Mouse (Mus musculus) embryonic fibroblast, embryonic 13.5 days (primary cell): Measurements from ENCODE around the gene Tcea2. TPM values are rescaled to one million over a fixed set of nuclear protein-coding genes. Genes with fewer than 3 reads are reported as not detected.

Source experiments
- H3K27ac ChIP-seq: 2 replicates; pipeline ENCODE4 v1.5.1; 2012; ENCODE audit warnings: low read length, control low read depth, inconsistent platforms; ENCODE audit not compliant: insufficient read depth
- H3K4me1 ChIP-seq: 2 replicates; pipeline ENCODE4 v1.6.1; 2011; ENCODE audit warnings: low read length; ENCODE audit not compliant: control insufficient read depth, insufficient read depth
- H3K4me3 ChIP-seq: 2 replicates; pipeline ENCODE4 v1.5.1; 2011; ENCODE audit warnings: mild to moderate bottlenecking, control low read depth, low read length; ENCODE audit not compliant: insufficient read depth
- CTCF ChIP-seq: IDR thresholded peaks from 2 replicates; pipeline ENCODE4 v1.5.1; 2011; ENCODE audit warnings: mild to moderate bottlenecking, control low read depth, low read length, moderate library complexity, borderline replicate concordance; ENCODE audit not compliant: insufficient read depth
- POLR2A ChIP-seq: IDR thresholded peaks from 2 replicates; pipeline ENCODE4 v1.6.1; 2011; ENCODE audit warnings: low read depth, mild to moderate bottlenecking, control low read depth, low read length, moderate library complexity
- polyA plus RNA-seq: library from polyadenylated mRNA; stranded (reverse); fragments of >200 nt; gene quantifications from 2 replicates; pipeline ENCODE4 v1.2.4, GENCODE M21; 2011; ENCODE audit warnings: low read depth; ENCODE audit not compliant: missing spikeins, insufficient read length

Tcea2 gene
- 6.8 and 13.4 TPM in 2 replicates for polyA plus RNA-seq

- Histone ChIP-seq H3K27ac (no peak within 1 kb of the TSS), H3K4me1 (no peaks in the 10 kb centered on the region), H3K4me3 (peak within 1 kb of the TSS; percentile 54)
- TF ChIP-seq POLR2A: peak; percentile 52
- TF ChIP-seq CTCF: no peak
Measured at GRCm38 (mm10) chr2:181679951-181680715, at the start of gene Tcea2. Gene Tcea2, plus strand, starts transcription at chr2:181680310.

- H3K4me1 ChIP-seq: no peaks in the 10 kb centered on the region
- H3K27ac ChIP-seq: no peak overlapping the region
- TF ChIP-seq CTCF: no peak
- no peak for TF ChIP-seq POLR2A
- no peak overlapping the region for H3K4me3 ChIP-seq
Measured at GRCm38 (mm10) chr2:181632624-181633023, 47.5 kb upstream of the Tcea2 start.

GRCm38 (mm10) chr2:181635865-181636264, 44.2 kb upstream of the Tcea2 start:
- H3K4me1 ChIP-seq: no peaks in the 10 kb centered on the region
- H3K4me3 ChIP-seq: no peak overlapping the region
- TF ChIP-seq POLR2A (no peak), CTCF (no peak)
- H3K27ac ChIP-seq: no peak overlapping the region

GRCm38 (mm10) chr2:181644361-181644760, 35.7 kb upstream of the Tcea2 start:
- TF ChIP-seq POLR2A (no peak), CTCF (peak; percentile 33; the same call in 1 of the 2 replicates)
- Histone ChIP-seq H3K4me3 (no peak overlapping the region), H3K4me1 (no peaks in the 10 kb centered on the region), H3K27ac (no peak overlapping the region)

- no peaks in the 10 kb centered on the region for H3K4me1 ChIP-seq
- no peak overlapping the region for H3K4me3 ChIP-seq
- no peak for TF ChIP-seq POLR2A
- no peak for TF ChIP-seq CTCF
- no peak overlapping the region for H3K27ac ChIP-seq
Measured at GRCm38 (mm10) chr2:181645666-181646065, 34.4 kb upstream of the Tcea2 start.

- Histone ChIP-seq H3K4me3 (no peak overlapping the region), H3K4me1 (no peaks in the 10 kb centered on the region)
- TF ChIP-seq POLR2A (no peak), CTCF (no peak)
Measured at GRCm38 (mm10) chr2:181646626-181647472, 33.3 kb upstream of the Tcea2 start.

GRCm38 (mm10) chr2:181648926-181649325, 31.2 kb upstream of the Tcea2 start:
- H3K4me3 ChIP-seq: no peak overlapping the region
- no peak overlapping the region for H3K27ac ChIP-seq
- no peaks in the 10 kb centered on the region for H3K4me1 ChIP-seq
- TF ChIP-seq CTCF (no peak), POLR2A (no peak)

More at GRCm38 (mm10) chr2:181646626-181647472, 33.3 kb upstream of the Tcea2 start:
- no peak overlapping the region for H3K27ac ChIP-seq

GRCm38 (mm10) chr2:181653065-181653464, 27.0 kb upstream of the Tcea2 start:
- TF ChIP-seq CTCF: no peak
- no peak for TF ChIP-seq POLR2A
- Histone ChIP-seq H3K27ac (no peak overlapping the region), H3K4me1 (no peaks in the 10 kb centered on the region), H3K4me3 (no peak overlapping the region)

GRCm38 (mm10) chr2:181653523-181653922, 26.6 kb upstream of the Tcea2 start:
- no peak for TF ChIP-seq POLR2A
- TF ChIP-seq CTCF: no peak
- Histone ChIP-seq H3K4me1 (no peaks in the 10 kb centered on the region), H3K27ac (no peak overlapping the region), H3K4me3 (no peak overlapping the region)
